Mouse (Mus musculus): Measurements from ENCODE around the gene Pgam5.

Pgam5 gene

DNA sequence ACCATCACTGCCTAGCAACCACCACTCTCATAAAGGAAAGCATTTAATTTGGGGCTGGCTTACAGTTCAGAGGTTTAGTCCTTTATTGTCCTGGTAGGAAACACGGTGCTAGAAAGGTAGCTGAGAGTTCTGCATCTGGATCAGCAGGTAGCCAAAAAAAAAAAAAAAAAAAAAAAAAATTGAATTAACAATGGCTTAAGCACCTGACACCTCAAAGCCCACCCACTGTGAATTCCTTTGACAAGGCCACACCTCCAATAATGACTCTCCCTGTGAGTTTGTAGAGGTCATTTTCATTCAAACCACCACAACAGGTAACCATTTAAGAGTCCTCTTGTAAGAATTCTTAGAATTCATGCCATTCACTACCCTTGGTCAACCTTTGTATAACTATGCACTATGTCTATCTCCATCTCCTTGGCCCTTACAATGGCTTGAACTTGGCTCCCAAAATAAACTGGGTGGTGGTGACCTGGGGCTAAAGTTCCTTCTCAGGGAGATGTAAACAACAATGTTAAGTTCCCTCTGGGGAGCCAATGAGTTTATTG is 42.3 kb downstream of the Pgam5 start:
- DNase-seq: no peak

DNA sequence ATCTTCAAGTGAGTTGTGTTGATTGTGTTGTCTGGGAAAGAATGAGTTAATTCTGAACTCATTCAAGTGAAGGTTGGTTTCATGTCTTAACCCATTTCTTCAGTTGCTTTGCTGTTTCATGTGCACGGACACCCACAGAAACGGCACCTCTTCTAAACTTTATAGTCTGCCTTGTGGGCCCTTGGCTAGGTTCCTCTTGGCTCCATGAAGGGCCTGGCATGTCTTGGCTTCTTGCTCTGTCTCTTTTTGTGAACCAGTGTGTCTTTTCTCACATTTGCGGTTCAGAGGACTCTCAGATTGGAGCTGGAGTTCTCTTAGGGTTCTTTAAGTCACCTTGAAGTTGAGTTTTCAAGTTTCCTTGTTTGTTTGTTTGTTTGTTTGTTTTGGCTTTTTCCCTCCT is 44.7 kb downstream of the Pgam5 start:
- DNase-seq: no peak

DNA sequence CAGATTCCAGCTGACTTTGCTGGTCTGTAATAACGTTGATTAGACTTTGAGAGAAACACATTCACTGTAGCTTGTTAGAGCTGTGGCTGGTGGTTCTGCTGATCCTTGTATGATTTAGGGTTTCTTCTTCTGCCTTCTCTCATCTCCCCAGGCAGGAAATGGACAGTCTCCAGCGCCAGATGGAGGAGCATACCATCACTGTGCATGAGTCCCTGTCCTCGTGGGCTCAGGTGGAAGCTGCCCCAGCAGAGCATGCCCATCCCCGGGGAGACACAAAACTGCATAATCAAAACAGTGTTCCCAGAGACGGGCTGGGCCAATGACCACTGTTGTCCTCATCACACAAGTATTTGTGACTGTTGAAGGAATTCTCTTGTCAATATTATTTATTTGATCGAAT is 47.0 kb downstream of the Pgam5 start:
- no peak for DNase-seq

DNA sequence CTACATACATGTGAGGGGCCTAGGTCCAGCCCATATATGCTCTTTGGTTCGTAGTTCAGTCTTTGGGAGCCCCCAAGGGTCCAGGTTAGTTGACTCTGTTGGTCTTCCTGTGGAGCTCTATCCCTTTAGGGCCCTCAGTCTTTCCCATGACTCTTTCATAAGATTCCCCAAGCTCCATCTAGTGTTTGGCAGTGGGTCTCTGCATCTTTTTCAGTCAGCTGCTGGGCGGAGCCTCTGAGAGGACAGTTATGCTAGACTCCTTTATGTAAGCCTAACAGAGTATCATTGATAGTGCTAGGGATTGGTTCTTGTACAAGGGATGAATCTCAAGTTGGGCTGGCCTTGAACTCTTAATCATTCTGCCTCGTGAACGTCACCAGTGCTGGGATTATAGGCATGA is 49.4 kb downstream of the Pgam5 start:
- no peak for DNase-seq

DNA sequence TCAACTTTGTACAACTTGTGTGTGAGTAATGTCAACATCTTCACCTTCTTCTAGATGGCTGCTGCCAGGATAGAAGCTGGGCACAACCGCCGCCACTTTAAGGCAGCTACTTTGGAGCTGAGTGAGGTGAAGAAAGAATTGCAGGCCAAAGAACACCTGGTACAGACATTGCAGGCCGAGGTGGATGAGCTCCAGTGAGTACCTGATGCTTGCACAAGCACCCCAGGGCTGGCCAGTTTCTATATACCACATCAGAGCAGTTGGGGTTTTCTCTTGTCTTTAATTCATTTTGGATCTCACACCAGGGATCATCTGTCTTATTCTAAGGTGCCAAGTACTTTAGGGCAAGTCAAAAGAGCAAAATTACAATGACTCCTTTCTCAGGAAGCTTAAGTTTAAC is 52.9 kb downstream of the Pgam5 start:
- DNase-seq: no peak

DNA sequence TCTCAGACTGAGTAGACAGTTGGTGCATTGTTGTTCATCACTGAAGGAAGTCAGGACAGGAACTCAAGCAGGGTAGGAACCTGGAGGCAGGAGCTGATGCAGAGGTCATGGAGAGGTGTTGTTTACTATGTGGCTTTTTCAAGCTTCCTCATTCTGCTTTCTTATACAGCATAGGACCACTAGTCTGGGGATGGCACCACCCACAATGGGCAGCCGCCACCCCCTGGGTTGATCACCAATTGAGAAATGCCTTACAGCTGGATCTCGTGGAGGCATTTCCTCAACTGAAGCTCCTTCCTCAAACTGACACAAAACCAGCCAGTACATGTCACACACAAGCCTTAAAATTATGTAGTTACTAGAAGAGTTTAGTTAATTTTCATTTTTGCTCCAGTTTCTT is 58.4 kb downstream of the Pgam5 start:
- DNase-seq: no peak

Measured in kidney, adult 11 months (tissue).